Mouse (Mus musculus): ENCODE measurements around the gene Gm20817. TPM values are rescaled to one million over a fixed set of nuclear protein-coding genes. Genes with fewer than 3 reads are reported as not detected.
"Not testable (repeated sequence)": the region's sequence is repeated elsewhere in the genome, so short reads cannot be mapped to it uniquely, and the experiment has no call there.

Gene Gm20817
- not detected in 2 replicates for polyA plus RNA-seq (2016; fragmentation: Nextera tagmentation; extraction: Ambion mirVana)

DNA sequence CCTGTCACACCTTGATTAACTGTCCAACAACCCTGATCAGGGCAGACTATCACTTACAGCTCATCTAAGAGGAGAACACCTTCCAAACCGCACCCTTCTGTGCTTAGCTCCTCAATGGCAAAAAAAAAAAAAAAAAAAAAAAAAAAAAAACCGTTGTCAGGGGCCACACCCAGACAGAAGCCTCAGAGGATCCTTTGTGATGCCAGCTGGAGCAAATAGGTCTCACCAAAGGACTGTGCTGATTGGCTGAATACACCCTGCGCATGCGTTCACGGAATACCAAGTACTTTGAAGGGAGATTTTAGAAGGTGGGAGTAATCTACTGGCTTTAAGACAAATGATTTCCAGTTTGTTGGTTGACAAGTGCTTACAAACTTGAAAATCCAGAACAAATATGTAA is at the start of gene Gm20817:
Gm20817 (minus strand) TSS at position 101 of the 400 bp plus-strand sequence.
- H3K27ac ChIP-seq; H3K27me3 ChIP-seq (ENCODE audit: poor library complexity, severe bottlenecking); H3K9me3 ChIP-seq; H3K4me1 ChIP-seq; H3K36me3 ChIP-seq (replicated peaks); H3K4me3 ChIP-seq; DNase-seq (ENCODE audit: extremely low spot score, low spot score): not testable (repeated sequence)
- whole genome bisulfite sequencing = no CpG with 5 or more reads among the region's 5 CpGs

Measured in forebrain, embryonic 10.5 days (tissue).